Comparison of ENCODE assay signal across 8 mouse cellular contexts in the genomic region with DNA sequence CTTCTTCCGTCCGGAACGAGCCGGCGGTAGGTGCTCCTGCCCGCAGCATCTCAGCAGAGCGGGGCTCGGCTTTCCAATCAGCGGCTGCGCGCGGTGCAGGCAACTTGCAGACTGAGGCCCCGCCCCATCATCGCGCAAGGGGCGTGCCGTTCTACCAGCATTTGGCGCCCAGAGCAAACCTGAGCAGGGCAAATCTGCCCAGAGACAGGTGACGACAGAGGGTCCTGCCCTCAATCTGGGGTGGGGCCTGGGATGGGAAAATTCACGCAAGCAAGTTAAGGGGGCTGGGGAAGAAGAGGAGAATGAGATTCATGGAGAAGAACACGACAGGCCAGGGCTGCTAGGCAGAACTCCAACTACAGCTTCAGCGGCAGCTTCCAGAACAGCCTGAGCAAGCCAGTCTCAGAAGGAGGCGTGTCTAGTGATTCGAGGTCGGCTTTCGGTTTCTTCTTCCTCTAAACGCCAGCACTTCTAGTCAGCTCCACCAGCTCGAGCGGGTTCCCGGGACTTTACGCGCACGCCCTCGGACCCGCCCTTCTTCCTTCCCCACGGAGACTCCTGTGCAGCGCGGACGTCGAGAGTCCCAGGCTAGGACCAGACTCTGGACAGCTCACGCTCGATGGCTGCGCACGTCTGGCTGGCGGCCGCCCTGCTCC. TPM values are rescaled to one million over a fixed set of nuclear protein-coding genes. Genes with fewer than 3 reads are reported as not detected.
DNase-seq lines count a peak whose midpoint lies in the region; ATAC-seq and TF ChIP-seq lines count a peak whose summit lies in the region.

Tap1 (plus strand) TSS at position 293 of the 656 bp plus-strand sequence.
Psmb9 (minus strand) TSS at position 504 of the 656 bp plus-strand sequence.

- WGBS in hindbrain, postnatal 0 days: under 1% methylated on average over 46 of the region's 46 CpGs

- no peaks in the 10 kb centered on the region for H3K9me3 ChIP-seq in hindbrain, postnatal 0 days (ENCODE audit: low read length)

- peak; percentile 83 for ATAC-seq in common myeloid progenitor, adult 5-6 weeks (replicated peaks; ENCODE audit: low read depth, poor library complexity, severe bottlenecking)
- ATAC-seq in hindbrain, postnatal 0 days: peak; percentile 97
- ATAC-seq in megakaryocyte, adult 5-6 weeks (ENCODE audit: poor library complexity, severe bottlenecking): peak; percentile 91

- H3K36me3 ChIP-seq in hindbrain, postnatal 0 days (ENCODE audit: insufficient read depth, low read length): no peaks in the 10 kb centered on the region

- no peak for TF ChIP-seq CTCF in gastrocnemius, adult 2 months (IDR thresholded peaks at IDR 0.05)
- no peak for TF ChIP-seq CTCF in hindbrain, postnatal 0 days (IDR thresholded peaks at IDR 0.05; ENCODE audit: low read depth)
- TF ChIP-seq CTCF in left cerebral cortex, adult 2 months (IDR thresholded peaks at IDR 0.05): no peak

- H3K27ac ChIP-seq in gastrocnemius, adult 2 months: peak within 1 kb of the TSS; percentile 89
- H3K27ac ChIP-seq in hindbrain, postnatal 0 days: peak within 1 kb of the TSS; percentile 41; the same call in 1 of the 2 replicates
- H3K27ac ChIP-seq in left cerebral cortex, adult 2 months: peak within 1 kb of the TSS; percentile 42

- H3K4me1 ChIP-seq in hindbrain, postnatal 0 days (ENCODE audit: insufficient read depth, low read length): no peaks in the 10 kb centered on the region

- peak; percentile 98 for DNase-seq in ZHBTc4 (ENCODE audit: low read depth, low spot score)
- peak; percentile 98 for DNase-seq in gastrocnemius, adult 2 months
- DNase-seq in hindbrain, postnatal 0 days (ENCODE audit: low spot score): peak; percentile 97
- peak; percentile 95 for DNase-seq in left cerebral cortex, adult 2 months (ENCODE audit: extremely low spot score in 1 of 2, low spot score in 2 of 2)
- DNase-seq in right cerebral cortex, adult 2 months (ENCODE audit: low spot score in 2 of 2): peak; percentile 96 to 97
- peak; percentile 99 for DNase-seq in urinary bladder, postnatal 14 days (ENCODE audit: low spot score)

- peak within 1 kb of the TSS; percentile 91 for H3K4me2 ChIP-seq in hindbrain, postnatal 0 days (ENCODE audit: low read depth, low read length)

- H3K9ac ChIP-seq in hindbrain, postnatal 0 days (replicated peaks; ENCODE audit: low read length): peak within 1 kb of the TSS; percentile 62

- H3K27me3 ChIP-seq in hindbrain, postnatal 0 days (ENCODE audit: insufficient read depth, low read length): peaks cover 26% of the 10 kb centered on the region

- intact Hi-C loops in gastrocnemius, adult 2 months (cut with DNase I): no loop called here
- intact Hi-C loops in left cerebral cortex, adult 2 months (cut with DNase I): no loop called here

- peak within 1 kb of the TSS; percentile 88 for H3K4me3 ChIP-seq in gastrocnemius, adult 2 months
- peak within 1 kb of the TSS; percentile 53 for H3K4me3 ChIP-seq in hindbrain, postnatal 0 days (ENCODE audit: low read length)
- peak within 1 kb of the TSS; percentile 68 for H3K4me3 ChIP-seq in left cerebral cortex, adult 2 months

RNA-seq across cellular contexts. Expression of gene Tap1, which starts in this region (rescaled TPM):
- total RNA-seq in common myeloid progenitor, adult 5-6 weeks (2017): 77.8 and 120 TPM in 2 replicates
- total RNA-seq in gastrocnemius, adult 2 months (2021): 1 to 10 TPM in 1 of 2 experiments, under 1 TPM in 1; 0.74 to 1.5 TPM
- 14.0 and 14.1 TPM in 2 replicates for total RNA-seq in hindbrain, postnatal 0 days (2014; rRNA removed)
- polyA plus RNA-seq in hindbrain, postnatal 0 days (2015; fragmentation: Nextera tagmentation; extraction: Ambion mirVana): 8.0 and 8.1 TPM in 2 replicates
- 1 to 10 TPM; 2.1 to 3.4 TPM for total RNA-seq in left cerebral cortex, adult 2 months (2021)
- total RNA-seq in megakaryocyte, adult 5-6 weeks (2015): 43.4 and 46.2 TPM in 2 replicates
- 96.5 and 101 TPM in 2 replicates for total RNA-seq in megakaryocyte, adult 5-6 weeks (2017)

RNA-seq across cellular contexts. Expression of gene Psmb9, which starts in this region (rescaled TPM):
- 75.3 and 119 TPM in 2 replicates for total RNA-seq in common myeloid progenitor, adult 5-6 weeks (2017)
- 1 to 10 TPM; 1.4 to 1.7 TPM for total RNA-seq in gastrocnemius, adult 2 months (2021)
- total RNA-seq in hindbrain, postnatal 0 days (2014; rRNA removed): 0.68 and 4.3 TPM in 2 replicates
- 2.8 and 4.2 TPM in 2 replicates for polyA plus RNA-seq in hindbrain, postnatal 0 days (2015; fragmentation: Nextera tagmentation; extraction: Ambion mirVana)
- total RNA-seq in left cerebral cortex, adult 2 months (2021): 1 to 10 TPM; 1.1 to 2.0 TPM
- 142 and 149 TPM in 2 replicates for total RNA-seq in megakaryocyte, adult 5-6 weeks (2015)
- total RNA-seq in megakaryocyte, adult 5-6 weeks (2017): 78.7 and 125 TPM in 2 replicates

Comparison
In these comparisons a context has a peak if more than half of its experiments do, and no peak if none do; other contexts are left out.
1. Peak in every context shown above with its lines: DNase-seq, ATAC-seq, H3K4me3 ChIP-seq and H3K27ac ChIP-seq.
2. RNA of gene Psmb9 (total RNA-seq): 78.7 to 149 TPM in megakaryocyte, adult 5-6 weeks and 75.3 to 119 TPM in common myeloid progenitor, adult 5-6 weeks; 1.1 to 2.0 TPM in left cerebral cortex, adult 2 months, 1.4 to 1.7 TPM in gastrocnemius, adult 2 months and 0.68 to 4.3 TPM in hindbrain, postnatal 0 days; every median in the first group is over 10 times any median in the second.